Mouse (Mus musculus): ENCODE measurements around the gene Ptpn9.
"Not testable (repeated sequence)": the region's sequence is repeated elsewhere in the genome, so short reads cannot be mapped to it uniquely, and the experiment has no call there.

The Ptpn9 gene

GRCm38 (mm10) chr9:56994286-56995197 lies at the start of gene Ptpn9:
TSS of gene Ptpn9 (plus strand) at chr9:56994923.
- DNase-seq = peak; percentile 85

- peak; percentile 43 for DNase-seq
These were observed 47.2 kb upstream of the Ptpn9 start for GRCm38 (mm10) chr9:56947481-56947880.

GRCm38 (mm10) chr9:56948699-56949098 lies 46.0 kb upstream of the Ptpn9 start:
- DNase-seq = not testable (repeated sequence)

GRCm38 (mm10) chr9:56949767-56950166 lies 45.0 kb upstream of the Ptpn9 start:
- DNase-seq = peak; percentile 30

- peak; percentile 96 for DNase-seq
These were observed 44.0 kb upstream of the Ptpn9 start, which contains the start of gene Snupn for GRCm38 (mm10) chr9:56950414-56951400. TSS of gene Snupn (plus strand) at chr9:56950878.

- no peak for DNase-seq
These were observed 41.2 kb upstream of the Ptpn9 start for GRCm38 (mm10) chr9:56953562-56953961.

GRCm38 (mm10) chr9:56956966-56957675 lies 37.6 kb upstream of the Ptpn9 start:
- DNase-seq = no peak

GRCm38 (mm10) chr9:56958689-56959088 lies 36.0 kb upstream of the Ptpn9 start:
- no peak for DNase-seq

GRCm38 (mm10) chr9:56961591-56961990 lies 33.1 kb upstream of the Ptpn9 start:
- DNase-seq = no peak

- no peak for DNase-seq
These were observed 24.6 kb upstream of the Ptpn9 start for GRCm38 (mm10) chr9:56970158-56970557.

GRCm38 (mm10) chr9:56973960-56974524 lies 20.7 kb upstream of the Ptpn9 start:
- DNase-seq = no peak

- DNase-seq = no peak
These were observed 19.5 kb upstream of the Ptpn9 start for GRCm38 (mm10) chr9:56975199-56975598.

- DNase-seq = no peak
These were observed 14.5 kb upstream of the Ptpn9 start for GRCm38 (mm10) chr9:56980186-56980585.

- no peak for DNase-seq
These were observed 13.2 kb upstream of the Ptpn9 start for GRCm38 (mm10) chr9:56981502-56981901.

GRCm38 (mm10) chr9:56995198-56996027 lies 690 bp downstream of the Ptpn9 start:
- DNase-seq = peak; percentile 47

- peak; percentile 26 for DNase-seq
These were observed 1.3 kb downstream of the Ptpn9 start for GRCm38 (mm10) chr9:56996028-56996346.

GRCm38 (mm10) chr9:56997206-56997605 lies 2.5 kb downstream of the Ptpn9 start:
- not testable (repeated sequence) for DNase-seq

GRCm38 (mm10) chr9:57003011-57003410 lies 8.3 kb downstream of the Ptpn9 start:
- no peak for DNase-seq

GRCm38 (mm10) chr9:57012393-57012792 lies 17.7 kb downstream of the Ptpn9 start:
- DNase-seq = no peak

- no peak for DNase-seq
These were observed 18.2 kb downstream of the Ptpn9 start for GRCm38 (mm10) chr9:57012895-57013294.

GRCm38 (mm10) chr9:57013756-57014155 lies 19.0 kb downstream of the Ptpn9 start:
- no peak for DNase-seq
